Mouse (Mus musculus): ENCODE results near the gene Neu1.
"Not testable (repeated sequence)": the region's sequence is repeated elsewhere in the genome, so short reads cannot be mapped to it uniquely, and the experiment has no call there.

Neu1 gene

GRCm38 (mm10) chr17:34965627-34966026, 34.6 kb downstream of the Neu1 start:
- no peak for DNase-seq (ENCODE audit: low read depth, low spot score)

- DNase-seq (ENCODE audit: low read depth, low spot score): not testable (repeated sequence)
Observed at GRCm38 (mm10) chr17:34969822-34970221, 38.8 kb downstream of the Neu1 start, which contains the start of gene Gm20481. Gene Gm20481 (plus strand): TSS chr17:34969912.

- not testable (repeated sequence) for DNase-seq (ENCODE audit: low read depth, low spot score)
Observed at GRCm38 (mm10) chr17:34970850-34971249, 39.8 kb downstream of the Neu1 start.

- DNase-seq (ENCODE audit: low read depth, low spot score): not testable (repeated sequence)
Observed at GRCm38 (mm10) chr17:34971694-34972068, 40.6 kb downstream of the Neu1 start.

- peak; percentile 63 for DNase-seq (ENCODE audit: low read depth, low spot score)
Observed at GRCm38 (mm10) chr17:34972069-34972749, 41.2 kb downstream of the Neu1 start, which contains the start of the genes Hspa1a and Hspa1l. Gene Hspa1a (minus strand): TSS chr17:34972156. Gene Hspa1l (plus strand): TSS chr17:34972703.

- DNase-seq (ENCODE audit: low read depth, low spot score): no peak
Observed at GRCm38 (mm10) chr17:34975581-34976492, 44.8 kb downstream of the Neu1 start.

GRCm38 (mm10) chr17:34977000-34977399, 45.9 kb downstream of the Neu1 start:
- DNase-seq (ENCODE audit: low read depth, low spot score): no peak

- no peak for DNase-seq (ENCODE audit: low read depth, low spot score)
Observed at GRCm38 (mm10) chr17:34978239-34978638, 47.2 kb downstream of the Neu1 start.

GRCm38 (mm10) chr17:34979631-34980030, 48.6 kb downstream of the Neu1 start:
- DNase-seq (ENCODE audit: low read depth, low spot score): no peak

- peak; percentile 27 for DNase-seq (ENCODE audit: low read depth, low spot score)
Observed at GRCm38 (mm10) chr17:34980655-34981054, 49.6 kb downstream of the Neu1 start.

GRCm38 (mm10) chr17:34981690-34982180, 50.7 kb downstream of the Neu1 start, which contains the start of gene Lsm2:
Gene Lsm2 (plus strand): TSS chr17:34981862.
- DNase-seq (ENCODE audit: low read depth, low spot score): peak; percentile 90

- DNase-seq (ENCODE audit: low read depth, low spot score): no peak
Observed at GRCm38 (mm10) chr17:34982328-34982727, 51.3 kb downstream of the Neu1 start.

- DNase-seq (ENCODE audit: low read depth, low spot score): peak; percentile 49
Observed at GRCm38 (mm10) chr17:34984218-34984617, 53.2 kb downstream of the Neu1 start.
